Mouse (Mus musculus) lung, embryonic 16.5 days (tissue): ENCODE data around the gene Lyl1. TPM values are rescaled to one million over a fixed set of nuclear protein-coding genes. Genes with fewer than 3 reads are reported as not detected.

ENCODE experiments used
- ATAC-seq: fragments of 200-750 bp; cut with Nextera tagmentation; 2 replicates; pipeline ENCODE4 v1.8.0; 2017; ENCODE audit warnings: low read depth, mild to moderate bottlenecking, moderate library complexity
- H3K27ac ChIP-seq: fragments of 300-500 bp; sonication (generic); 2 replicates; pipeline ENCODE4 v1.5.1; 2014; ENCODE audit warnings: mild to moderate bottlenecking, control low read depth, low read length
- H3K27me3 ChIP-seq: fragments of 300-500 bp; sonication (generic); 2 replicates; pipeline ENCODE4 v1.6.1; 2014; ENCODE audit warnings: low read depth, low read length, mixed read lengths; ENCODE audit not compliant: control insufficient read depth, insufficient read depth
- H3K36me3 ChIP-seq: fragments of 300-500 bp; sonication (generic); 2 replicates; pipeline ENCODE4 v1.6.1; 2014; ENCODE audit warnings: low read length; ENCODE audit not compliant: control insufficient read depth, insufficient read depth
- H3K4me1 ChIP-seq: fragments of 300-500 bp; sonication (generic); replicated peaks from 2 replicates; pipeline ENCODE4 v1.6.1; 2014; ENCODE audit warnings: low read length, mixed read lengths; ENCODE audit not compliant: control insufficient read depth, insufficient read depth
- H3K4me2 ChIP-seq: fragments of 300-500 bp; sonication (generic); 2 replicates; pipeline ENCODE4 v1.6.1; 2014; ENCODE audit warnings: low read depth, low read length, control low read depth
- H3K4me3 ChIP-seq: fragments of 300-500 bp; sonication (generic); 2 replicates; pipeline ENCODE4 v1.5.1; 2014; ENCODE audit warnings: mild to moderate bottlenecking, low read length, control low read depth
- H3K9ac ChIP-seq: fragments of 300-500 bp; sonication (generic); 2 replicates; pipeline ENCODE4 v1.6.1; 2014; ENCODE audit warnings: low read length, control low read depth
- H3K9me3 ChIP-seq: fragments of 300-500 bp; sonication (generic); 2 replicates; pipeline ENCODE4 v1.6.1; 2016; ENCODE audit warnings: low read length; ENCODE audit not compliant: control insufficient read depth
- WGBS: fragments of 180-500 bp; shearing (Covaris S2); extraction: QIAGEN DNeasy Blood & Tissue Kit; methylation state at CpG from one replicate; pipeline ENCODE4 v1.1.7; 2014; 5-methylcytosine and 5-hydroxymethylcytosine counted together
- polyA plus RNA-seq: library from polyadenylated mRNA; unstranded; fragments of >200 nt; fragmentation: Nextera tagmentation; extraction: Ambion mirVana; gene quantifications from 2 replicates; pipeline ENCODE4 v1.2.1, GENCODE M21; 2015

The Lyl1 gene
- polyA plus RNA-seq, 1 experiment from 2014 or later = 12.5 TPM

DNA sequence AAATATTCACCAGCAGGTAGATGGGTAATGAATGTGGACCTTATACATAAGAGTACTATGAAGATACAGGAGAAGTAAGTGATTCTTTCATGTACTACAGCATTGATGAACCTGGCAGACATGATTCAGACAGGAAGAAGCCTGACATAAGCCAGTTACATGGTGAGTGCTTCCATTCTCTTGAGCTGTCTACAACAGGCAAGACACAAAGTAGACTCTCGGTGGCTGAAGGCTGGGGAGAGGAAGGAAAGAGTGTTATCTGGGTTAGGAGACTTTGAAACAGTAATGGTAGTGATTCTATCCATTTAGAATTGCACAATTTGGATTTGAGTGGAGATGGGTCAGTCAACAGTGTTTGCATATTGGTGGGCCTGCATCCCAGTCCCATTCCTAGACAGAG, 42.3 kb upstream of the Lyl1 start:
- no peak overlapping the region for H3K4me3 ChIP-seq
- H3K27me3 ChIP-seq = no peaks in the 10 kb centered on the region
- ATAC-seq = no peak
- peak overlapping the region; percentile 94 for H3K27ac ChIP-seq
- no peaks in the 10 kb centered on the region for H3K36me3 ChIP-seq
- no peak overlapping the region for H3K4me2 ChIP-seq
- H3K4me1 ChIP-seq = peaks cover 45% of the 10 kb centered on the region
- no peak overlapping the region for H3K9ac ChIP-seq
- H3K9me3 ChIP-seq = no peaks in the 10 kb centered on the region
- WGBS = 67% methylated on average over 1 of the region's 1 CpGs

DNA sequence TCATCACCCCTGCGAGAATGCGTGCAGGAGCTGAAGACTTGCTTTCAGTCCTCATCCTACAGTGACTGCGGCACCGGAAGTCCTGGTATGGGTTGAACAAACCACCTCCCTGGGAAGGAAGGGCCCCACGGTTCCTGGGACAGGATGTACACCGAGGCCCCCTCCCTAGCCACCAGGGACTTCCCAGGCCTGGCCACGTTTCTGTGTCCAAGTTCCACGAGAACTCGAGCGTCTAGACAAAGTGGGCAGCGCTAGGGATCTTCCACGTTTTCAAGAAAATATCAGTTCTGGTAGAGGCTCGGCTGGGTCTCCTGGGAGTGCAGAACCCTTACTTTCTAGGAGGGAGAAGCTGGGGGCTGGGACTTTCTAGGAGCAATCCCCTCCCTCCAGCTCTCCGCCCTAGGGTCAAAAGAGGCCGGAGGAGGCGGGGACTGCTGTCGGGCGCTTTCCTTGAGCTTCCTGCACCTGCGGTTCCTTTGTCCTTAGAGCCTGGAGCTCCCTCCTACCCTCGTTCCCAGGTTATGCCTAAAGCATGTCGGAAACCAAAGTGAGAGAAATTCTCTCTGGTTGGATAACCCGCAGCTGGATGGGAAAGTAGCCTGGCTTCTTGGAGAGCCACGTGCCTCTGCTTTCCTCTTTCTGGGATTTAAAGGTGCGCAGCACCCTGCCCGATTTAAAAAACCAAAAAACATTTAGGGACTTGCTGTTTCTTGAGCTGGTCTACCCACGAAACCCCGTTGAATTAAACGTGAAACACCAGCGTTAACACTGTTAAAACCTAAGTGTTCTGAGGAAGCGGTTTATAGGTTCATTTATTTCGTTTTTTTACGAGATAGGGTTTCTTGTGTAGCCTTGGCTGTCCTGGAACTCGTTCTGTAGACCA, 41.1 kb upstream of the Lyl1 start:
- ATAC-seq = no peak
- no peaks in the 10 kb centered on the region for H3K9me3 ChIP-seq
- H3K36me3 ChIP-seq = no peaks in the 10 kb centered on the region
- peak overlapping the region; percentile 63 for H3K4me2 ChIP-seq
- peak overlapping the region; percentile 86 for H3K4me3 ChIP-seq
- 3% methylated on average over 33 of the region's 33 CpGs for WGBS
- H3K27me3 ChIP-seq = no peaks in the 10 kb centered on the region
- H3K4me1 ChIP-seq = peaks cover 41% of the 10 kb centered on the region
- peak overlapping the region; percentile 93 for H3K9ac ChIP-seq
- H3K27ac ChIP-seq = peak overlapping the region; percentile 94

- no peaks in the 10 kb centered on the region for H3K27me3 ChIP-seq
- no peaks in the 10 kb centered on the region for H3K36me3 ChIP-seq
- H3K4me2 ChIP-seq = peak overlapping the region; percentile 63
- no peak for ATAC-seq
- H3K4me3 ChIP-seq = peak overlapping the region; percentile 86
- H3K27ac ChIP-seq = peak overlapping the region; percentile 94
- peak overlapping the region; percentile 93 for H3K9ac ChIP-seq
- no peaks in the 10 kb centered on the region for H3K9me3 ChIP-seq
- 2% methylated on average over 20 of the region's 20 CpGs for WGBS
- H3K4me1 ChIP-seq = peaks cover 34% of the 10 kb centered on the region
Measured at GRCm38 (mm10) chr8:84660819-84661457, 40.3 kb upstream of the Lyl1 start.

- Histone ChIP-seq H3K4me2 (peak overlapping the region; percentile 63), H3K9me3 (no peaks in the 10 kb centered on the region), H3K36me3 (no peaks in the 10 kb centered on the region), H3K4me1 (peaks cover 29% of the 10 kb centered on the region), H3K9ac (peak overlapping the region; percentile 93), H3K4me3 (peak overlapping the region; percentile 86), H3K27ac (peak overlapping the region; percentile 94), H3K27me3 (no peaks in the 10 kb centered on the region)
- peak; percentile 48 for ATAC-seq
- WGBS = under 1% methylated on average over 24 of the region's 24 CpGs
Measured at GRCm38 (mm10) chr8:84661458-84661871, 39.8 kb upstream of the Lyl1 start.

- peak overlapping the region; percentile 94 for H3K27ac ChIP-seq
- ATAC-seq = no peak
- peak overlapping the region; percentile 63 for H3K4me2 ChIP-seq
- under 1% methylated on average over 61 of the region's 61 CpGs for WGBS
- H3K27me3 ChIP-seq = no peaks in the 10 kb centered on the region
- H3K4me3 ChIP-seq = peak overlapping the region; percentile 86
- H3K36me3 ChIP-seq = no peaks in the 10 kb centered on the region
- no peaks in the 10 kb centered on the region for H3K9me3 ChIP-seq
- H3K9ac ChIP-seq = peak overlapping the region; percentile 93
- H3K4me1 ChIP-seq = peaks cover 25% of the 10 kb centered on the region
Measured at GRCm38 (mm10) chr8:84661961-84662571, 39.2 kb upstream of the Lyl1 start.

- Histone ChIP-seq H3K4me3 (peak within 1 kb of the TSS; percentile 86), H3K4me1 (peaks cover 19% of the 10 kb centered on the region), H3K27me3 (no peaks in the 10 kb centered on the region), H3K4me2 (peak within 1 kb of the TSS; percentile 63), H3K36me3 (no peaks in the 10 kb centered on the region), H3K9me3 (no peaks in the 10 kb centered on the region), H3K9ac (peak within 1 kb of the TSS; percentile 93), H3K27ac (peak within 1 kb of the TSS; percentile 94)
- peak; percentile 75 for ATAC-seq
- WGBS = under 1% methylated on average over 27 of the region's 27 CpGs
Measured at GRCm38 (mm10) chr8:84662581-84663065, 38.6 kb upstream of the Lyl1 start, which contains the start of gene Ier2. Ier2 (minus strand) TSS chr8:84662852.

- H3K27me3 ChIP-seq = no peaks in the 10 kb centered on the region
- H3K4me3 ChIP-seq = peak overlapping the region; percentile 86
- H3K9ac ChIP-seq = peak overlapping the region; percentile 71
- no peaks in the 10 kb centered on the region for H3K9me3 ChIP-seq
- 2% methylated on average over 43 of the region's 43 CpGs for WGBS
- H3K4me1 ChIP-seq = peaks cover 14% of the 10 kb centered on the region
- H3K36me3 ChIP-seq = 0 out of 2 replicates have a peak, but pooled peaks cover 4% of the 10 kb centered on the region
- peak overlapping the region; percentile 99 for H3K27ac ChIP-seq
- H3K4me2 ChIP-seq = peak overlapping the region; percentile 63
- peak; percentile 84 for ATAC-seq
Measured at GRCm38 (mm10) chr8:84663483-84664327, 37.6 kb upstream of the Lyl1 start.

- H3K27ac ChIP-seq = peak overlapping the region; percentile 99
- WGBS = under 1% methylated on average over 29 of the region's 29 CpGs
- H3K27me3 ChIP-seq = no peaks in the 10 kb centered on the region
- peak overlapping the region; percentile 86 for H3K4me3 ChIP-seq
- H3K4me2 ChIP-seq = peak overlapping the region; percentile 63
- H3K9me3 ChIP-seq = no peaks in the 10 kb centered on the region
- peak overlapping the region; percentile 70 for H3K9ac ChIP-seq
- peaks cover 7% of the 10 kb centered on the region for H3K4me1 ChIP-seq
- ATAC-seq = peak; percentile 31
- H3K36me3 ChIP-seq = 0 out of 2 replicates have a peak, but pooled peaks cover 4% of the 10 kb centered on the region
Measured at GRCm38 (mm10) chr8:84664566-84665384, 36.5 kb upstream of the Lyl1 start.
